Mouse (Mus musculus): ENCODE data around the gene Sergef. TPM values are rescaled to one million over a fixed set of nuclear protein-coding genes. Genes with fewer than 3 reads are reported as not detected.

The Sergef gene
- polyA plus RNA-seq, 1 experiment: 8.6 TPM

DNA sequence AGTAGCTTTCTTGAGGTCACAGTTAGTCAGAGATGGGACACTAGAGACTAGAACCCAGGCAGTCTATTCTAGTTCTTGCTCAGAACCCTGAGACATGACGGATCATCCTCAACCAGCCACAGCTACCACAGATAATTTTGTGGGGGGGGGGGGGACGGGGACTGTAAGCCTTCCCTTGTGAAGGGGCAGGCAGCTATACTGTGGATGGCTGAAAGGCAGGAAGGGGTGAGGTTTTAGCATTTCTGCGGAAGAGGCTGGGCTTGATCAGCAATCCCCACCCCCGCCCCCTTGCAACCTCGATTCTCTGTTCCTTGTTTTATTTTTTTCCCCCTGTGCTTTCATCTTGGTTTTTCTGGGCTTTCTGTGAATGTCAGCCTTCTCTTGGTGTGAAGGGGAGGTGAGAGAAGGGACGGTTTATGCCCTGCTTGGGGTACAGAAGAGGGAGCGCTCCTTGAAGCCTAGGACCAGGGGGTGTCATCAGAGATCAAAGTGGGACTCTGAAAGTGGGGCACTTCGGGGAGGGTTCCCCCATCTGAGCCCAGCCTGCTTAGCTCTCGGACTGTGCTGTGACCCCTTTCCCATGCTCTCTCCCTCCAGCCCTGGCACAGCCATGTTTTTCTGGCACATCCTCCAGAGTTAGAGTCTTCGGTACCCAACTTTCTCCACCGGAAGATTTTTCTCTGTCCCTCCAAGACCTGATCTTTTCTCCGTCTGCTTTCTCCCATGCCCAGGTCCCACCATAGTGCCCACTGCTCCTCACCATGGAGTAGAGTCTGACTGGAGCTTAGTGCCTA lies 245.7 kb downstream of the Sergef start:
- Histone ChIP-seq H3K79me3 (ENCODE audit: low read depth) (no peaks in the 10 kb centered on the region), H3ac (ENCODE audit: control insufficient read depth, insufficient read length, low read depth) (no peak overlapping the region), H3K4me3 (ENCODE audit: insufficient read depth, poor library complexity, severe bottlenecking) (no peak overlapping the region), H3K27me3 (ENCODE audit: control insufficient read depth, insufficient read depth, insufficient read length) (peaks cover 39% of the 10 kb centered on the region), H3K79me2 (ENCODE audit: control insufficient read depth, insufficient read depth) (no peaks in the 10 kb centered on the region), H3K36me3 (ENCODE audit: control insufficient read depth, insufficient read depth) (no peaks in the 10 kb centered on the region)
- TF ChIP-seq MAX (IDR thresholded peaks at IDR 0.05) (no peak), FOSL1 (IDR thresholded peaks at IDR 0.05; ENCODE audit: insufficient read depth, low read length, poor library complexity, severe bottlenecking) (no peak), USF1 (IDR thresholded peaks at IDR 0.05; ENCODE audit: low read depth) (no peak)

Other genes starting within 250 kb of the Sergef start
- gene Kcnc1, start 243.3 kb downstream of the Sergef start, polyA plus RNA-seq (2012; fragmentation: generic; extraction: Trizol): 0.01 TPM
- 0.18 TPM for gene Tph1, start 32.7 kb upstream of the Sergef start, polyA plus RNA-seq (2012; fragmentation: generic; extraction: Trizol)
- 17.7 TPM for gene Saal1, start 70.9 kb upstream of the Sergef start, polyA plus RNA-seq (2012; fragmentation: generic; extraction: Trizol)
- gene Saa3, start 75.9 kb upstream of the Sergef start, polyA plus RNA-seq (2012; fragmentation: generic; extraction: Trizol): 0.34 TPM
- not detected for gene Saa4, start 92.8 kb upstream of the Sergef start, polyA plus RNA-seq (2012; fragmentation: generic; extraction: Trizol)
- gene Saa1, start 103.2 kb upstream of the Sergef start, polyA plus RNA-seq (2012; fragmentation: generic; extraction: Trizol): not detected
- gene Saa2, start 112.0 kb upstream of the Sergef start, polyA plus RNA-seq (2012; fragmentation: generic; extraction: Trizol): 0.04 TPM
- 8.3 TPM for gene Hps5, start 156.3 kb upstream of the Sergef start, polyA plus RNA-seq (2012; fragmentation: generic; extraction: Trizol)
- 19.9 TPM for gene Gtf2h1, start 156.3 kb upstream of the Sergef start, polyA plus RNA-seq (2012; fragmentation: generic; extraction: Trizol)
- 2,062 TPM for gene Ldha, start 201.7 kb upstream of the Sergef start, polyA plus RNA-seq (2012; fragmentation: generic; extraction: Trizol)
- not detected for gene Ldhc, start 221.4 kb upstream of the Sergef start, polyA plus RNA-seq (2012; fragmentation: generic; extraction: Trizol)

Data from C2C12 (cell line).